Mouse (Mus musculus): ENCODE measurements at regions not wholly inside any gene's neighbourhood (a gene's known extent, or its start where the extent isn't known, plus 50 kb on each side); places are given as distances from the start of the nearest gene placed in this dataset.
A peak's percentile ranks its signal among the peaks of the same experiment; 100 is the strongest.

- peak; percentile 15 to 48 for DNase-seq
Measured at GRCm38 (mm10) chr4:12522358-12522757, 350.5 kb upstream of the Fam92a start.

- DNase-seq, result no peak
Measured at GRCm38 (mm10) chr4:12521246-12521645, 349.4 kb upstream of the Fam92a start.

GRCm38 (mm10) chr4:12516497-12516896 is 344.7 kb upstream of the Fam92a start:
- DNase-seq, result no peak

GRCm38 (mm10) chr4:12511656-12512385 is 340.0 kb upstream of the Fam92a start:
- peak; percentile 81 to 82 for DNase-seq

GRCm38 (mm10) chr4:12506851-12507551 is 335.2 kb upstream of the Fam92a start:
- DNase-seq, result peak; percentile 29 to 49

- DNase-seq, result no peak
Measured at GRCm38 (mm10) chr4:12501086-12501485, 329.3 kb upstream of the Fam92a start.

GRCm38 (mm10) chr4:12498426-12498825 is 326.6 kb upstream of the Fam92a start:
- DNase-seq, result no peak

GRCm38 (mm10) chr4:12492468-12492867 is 320.7 kb upstream of the Fam92a start:
- no peak for DNase-seq

GRCm38 (mm10) chr4:12491306-12491705 is 319.5 kb upstream of the Fam92a start:
- DNase-seq, result no peak

- no peak for DNase-seq
Measured at GRCm38 (mm10) chr4:12490066-12490465, 318.3 kb upstream of the Fam92a start.

GRCm38 (mm10) chr4:12489358-12489757 is 317.5 kb upstream of the Fam92a start:
- DNase-seq, result peak; percentile 66 to 87

GRCm38 (mm10) chr4:12481481-12481880 is 309.7 kb upstream of the Fam92a start:
- DNase-seq, result no peak

GRCm38 (mm10) chr4:12476717-12477116 is 304.9 kb upstream of the Fam92a start:
- no peak for DNase-seq

GRCm38 (mm10) chr4:12474981-12475568 is 303.3 kb upstream of the Fam92a start:
- DNase-seq, result peak; percentile 65 to 67

- DNase-seq, result no peak
Measured at GRCm38 (mm10) chr4:12474421-12474820, 302.6 kb upstream of the Fam92a start.

- no peak for DNase-seq
Measured at GRCm38 (mm10) chr4:12461701-12462100, 289.9 kb upstream of the Fam92a start.

GRCm38 (mm10) chr4:12461251-12461650 is 289.4 kb upstream of the Fam92a start:
- no peak for DNase-seq

GRCm38 (mm10) chr4:12457978-12458597 is 286.3 kb upstream of the Fam92a start:
- peak; percentile 20 to 44 for DNase-seq

- DNase-seq, result no peak
Measured at GRCm38 (mm10) chr4:12452086-12452485, 280.3 kb upstream of the Fam92a start.

- DNase-seq, result no peak
Measured at GRCm38 (mm10) chr4:12425507-12425906, 253.7 kb upstream of the Fam92a start.

GRCm38 (mm10) chr4:12421628-12422319 is 250.0 kb upstream of the Fam92a start:
- no peak for DNase-seq

- no peak for DNase-seq
Measured at GRCm38 (mm10) chr4:12418086-12418485, 246.3 kb upstream of the Fam92a start.

- no peak for DNase-seq
Measured at GRCm38 (mm10) chr4:12395344-12395743, 223.5 kb upstream of the Fam92a start.

All from cerebellum, postnatal 14 days (tissue).